Mouse (Mus musculus): ENCODE measurements around the gene Ralgapa2. TPM values are rescaled to one million over a fixed set of nuclear protein-coding genes. Genes with fewer than 3 reads are reported as not detected.

The Ralgapa2 gene
- total and polyA plus RNA-seq, 3 experiments: 14.5 to 41.3 (median 36.7) TPM

- intact Hi-C loops (cut with DNase I): no loop called here
- H3K27ac ChIP-seq: no peak overlapping the region
- H3K4me3 ChIP-seq: no peak overlapping the region
- no peaks in the 10 kb centered on the region for H3K27me3 ChIP-seq (ENCODE audit: control insufficient read depth, insufficient read depth, low read length)
- TF ChIP-seq CTCF (IDR thresholded peaks at IDR 0.05) (no peak), POLR2A (IDR thresholded peaks at IDR 0.05; ENCODE audit: insufficient read depth, low read depth, low read length) (no peak), EP300 (IDR thresholded peaks at IDR 0.05; ENCODE audit: insufficient read depth, low read depth, low read length) (no peak)
- no peak for DNase-seq
- H3K4me1 ChIP-seq (ENCODE audit: control insufficient read depth, insufficient read depth, low read length): no peaks in the 10 kb centered on the region
- WGBS: 70% methylated on average over 15 of the region's 15 CpGs
- no peaks in the 10 kb centered on the region for H3K79me2 ChIP-seq (replicated peaks; ENCODE audit: control insufficient read depth, insufficient read depth, low read length)
- H3K36me3 ChIP-seq (ENCODE audit: control insufficient read depth, insufficient read depth, low read length): no peaks in the 10 kb centered on the region; the same call in 1 of the 2 replicates
- no peak overlapping the region for H3K9ac ChIP-seq (ENCODE audit: low read depth, low read length)
Measured at GRCm38 (mm10) chr2:146324907-146325715, 187.0 kb downstream of the Ralgapa2 start.

- intact Hi-C loops (cut with DNase I): no loop called here
- TF ChIP-seq CTCF (IDR thresholded peaks at IDR 0.05): no peak
- TF ChIP-seq EP300 (IDR thresholded peaks at IDR 0.05; ENCODE audit: insufficient read depth, low read depth, low read length): no peak
- no peak for TF ChIP-seq POLR2A (IDR thresholded peaks at IDR 0.05; ENCODE audit: insufficient read depth, low read depth, low read length)
- 96% methylated on average over 3 of the region's 3 CpGs for WGBS
- no peak for DNase-seq
- Histone ChIP-seq H3K27ac (no peak overlapping the region), H3K4me1 (ENCODE audit: control insufficient read depth, insufficient read depth, low read length) (no peaks in the 10 kb centered on the region), H3K9ac (ENCODE audit: low read depth, low read length) (no peak overlapping the region), H3K4me3 (no peak overlapping the region), H3K36me3 (ENCODE audit: control insufficient read depth, insufficient read depth, low read length) (no peaks in the 10 kb centered on the region; the same call in 1 of the 2 replicates), H3K27me3 (ENCODE audit: control insufficient read depth, insufficient read depth, low read length) (no peaks in the 10 kb centered on the region), H3K79me2 (replicated peaks; ENCODE audit: control insufficient read depth, insufficient read depth, low read length) (no peaks in the 10 kb centered on the region)
Measured at GRCm38 (mm10) chr2:146324140-146324906, 187.8 kb downstream of the Ralgapa2 start.

GRCm38 (mm10) chr2:146323528-146323927 is 188.6 kb downstream of the Ralgapa2 start:
- Histone ChIP-seq H3K9ac (ENCODE audit: low read depth, low read length) (no peak overlapping the region), H3K36me3 (ENCODE audit: control insufficient read depth, insufficient read depth, low read length) (no peaks in the 10 kb centered on the region; the same call in 1 of the 2 replicates), H3K27ac (no peak overlapping the region), H3K4me1 (ENCODE audit: control insufficient read depth, insufficient read depth, low read length) (no peaks in the 10 kb centered on the region), H3K4me3 (no peak overlapping the region), H3K79me2 (replicated peaks; ENCODE audit: control insufficient read depth, insufficient read depth, low read length) (no peaks in the 10 kb centered on the region), H3K27me3 (ENCODE audit: control insufficient read depth, insufficient read depth, low read length) (no peaks in the 10 kb centered on the region)
- DNase-seq: no peak
- TF ChIP-seq CTCF (IDR thresholded peaks at IDR 0.05) (no peak), POLR2A (IDR thresholded peaks at IDR 0.05; ENCODE audit: insufficient read depth, low read depth, low read length) (no peak), EP300 (IDR thresholded peaks at IDR 0.05; ENCODE audit: insufficient read depth, low read depth, low read length) (no peak)
- intact Hi-C loops (cut with DNase I): no loop called here
- WGBS: 89% methylated on average over 4 of the region's 4 CpGs

- Histone ChIP-seq H3K4me1 (ENCODE audit: control insufficient read depth, insufficient read depth, low read length) (no peaks in the 10 kb centered on the region), H3K36me3 (ENCODE audit: control insufficient read depth, insufficient read depth, low read length) (no peaks in the 10 kb centered on the region; the same call in 1 of the 2 replicates), H3K27ac (no peak overlapping the region), H3K9ac (ENCODE audit: low read depth, low read length) (no peak overlapping the region), H3K4me3 (no peak overlapping the region), H3K27me3 (ENCODE audit: control insufficient read depth, insufficient read depth, low read length) (no peaks in the 10 kb centered on the region), H3K79me2 (replicated peaks; ENCODE audit: control insufficient read depth, insufficient read depth, low read length) (no peaks in the 10 kb centered on the region)
- TF ChIP-seq EP300 (IDR thresholded peaks at IDR 0.05; ENCODE audit: insufficient read depth, low read depth, low read length) (no peak), CTCF (IDR thresholded peaks at IDR 0.05) (no peak), POLR2A (IDR thresholded peaks at IDR 0.05; ENCODE audit: insufficient read depth, low read depth, low read length) (no peak)
- WGBS: 36% methylated on average over 2 of the region's 2 CpGs
- intact Hi-C loops (cut with DNase I): no loop called here
- no peak for DNase-seq
Measured at GRCm38 (mm10) chr2:146322770-146323169, 189.4 kb downstream of the Ralgapa2 start.

- intact Hi-C loops (cut with DNase I): no loop called here
- TF ChIP-seq POLR2A (IDR thresholded peaks at IDR 0.05; ENCODE audit: insufficient read depth, low read depth, low read length): no peak
- no peak for TF ChIP-seq EP300 (IDR thresholded peaks at IDR 0.05; ENCODE audit: insufficient read depth, low read depth, low read length)
- no peak for TF ChIP-seq CTCF (IDR thresholded peaks at IDR 0.05)
- H3K79me2 ChIP-seq (replicated peaks; ENCODE audit: control insufficient read depth, insufficient read depth, low read length): no peaks in the 10 kb centered on the region
- H3K4me3 ChIP-seq: no peak overlapping the region
- 78% methylated on average over 2 of the region's 2 CpGs for WGBS
- H3K4me1 ChIP-seq (ENCODE audit: control insufficient read depth, insufficient read depth, low read length): no peaks in the 10 kb centered on the region
- no peak for DNase-seq
- H3K36me3 ChIP-seq (ENCODE audit: control insufficient read depth, insufficient read depth, low read length): no peaks in the 10 kb centered on the region; the same call in 1 of the 2 replicates
- H3K27me3 ChIP-seq (ENCODE audit: control insufficient read depth, insufficient read depth, low read length): no peaks in the 10 kb centered on the region
- no peak overlapping the region for H3K27ac ChIP-seq
- no peak overlapping the region for H3K9ac ChIP-seq (ENCODE audit: low read depth, low read length)
Measured at GRCm38 (mm10) chr2:146322019-146322418, 190.1 kb downstream of the Ralgapa2 start.
